ENCODE assay signal across 23 mouse cellular contexts in genomic region chr13:31021514-31021913, GRCm38 (mm10). TPM values are rescaled to one million over a fixed set of nuclear protein-coding genes. Genes with fewer than 3 reads are reported as not detected.
DNase-seq lines count a peak whose midpoint lies in the region; ATAC-seq and TF ChIP-seq lines count a peak whose summit lies in the region.
"Had no signal": no experiment of that assay in that cellular context is flagged by ENCODE, and none has a peak within 500 bp of the region (broad histone marks: within the 10 kb centered on the region; RNA-seq: fewer than 3 reads in every experiment).

No protein-coding gene starts in this region.

- no peaks in the 10 kb centered on the region for H3K27me3 ChIP-seq in lung, embryonic 15.5 days
- no peaks in the 10 kb centered on the region for H3K27me3 ChIP-seq in hindbrain, embryonic 10.5 days (ENCODE audit: insufficient read depth, poor library complexity, severe bottlenecking)
- H3K27me3 ChIP-seq: embryonic facial prominence, embryonic 12.5 days; heart, embryonic 13.5 days; hindbrain, embryonic 12.5 days had no signal

- no peak overlapping the region for H3K9ac ChIP-seq in lung, embryonic 15.5 days
- H3K9ac ChIP-seq: embryonic facial prominence, embryonic 12.5 days; heart, embryonic 13.5 days; hindbrain, embryonic 12.5 days had no signal

- H3K4me3 ChIP-seq in lung, embryonic 15.5 days = no peak overlapping the region
- H3K4me3 ChIP-seq in lung, adult 2 months (replicated peaks; ENCODE audit: extremely low read depth, low read depth, low read length) = no peak overlapping the region
- no peak overlapping the region for H3K4me3 ChIP-seq in hindbrain, embryonic 10.5 days
- H3K4me3 ChIP-seq: embryonic facial prominence, embryonic 12.5 days; gastrocnemius, adult 2 months; heart, embryonic 13.5 days; hindbrain, embryonic 12.5 days had no signal

- peak; percentile 28 for DNase-seq in kidney, postnatal 10 days
- DNase-seq in kidney, adult 18-20 months = no peak
- DNase-seq in lung, adult 2 months = no peak
- DNase-seq in lung, postnatal 36 days = peak; percentile 50
- no peak for DNase-seq in hindbrain, embryonic 10.5 days (ENCODE audit: low spot score)
- DNase-seq in heart, adult 18-20 months = no peak
- DNase-seq: adrenal gland, postnatal 10 days; cerebellum, adult 11 months; cerebellum, adult 8-10 months; cerebellum, postnatal 14 days; embryo, embryonic 11 days; gastrocnemius, adult 2 months; gastrocnemius, postnatal 25 days; heart, postnatal 36 days had no signal

- no peak overlapping the region for H3K4me2 ChIP-seq in lung, embryonic 15.5 days
- H3K4me2 ChIP-seq: embryonic facial prominence, embryonic 12.5 days; heart, embryonic 13.5 days; hindbrain, embryonic 12.5 days had no signal

- peaks cover 3% of the 10 kb centered on the region; the same call in 1 of the 2 replicates for H3K4me1 ChIP-seq in lung, embryonic 15.5 days
- no peaks in the 10 kb centered on the region for H3K4me1 ChIP-seq in lung, adult 2 months (ENCODE audit: control insufficient read depth, insufficient read depth, low read length)
- H3K4me1 ChIP-seq in hindbrain, embryonic 10.5 days (replicated peaks) = peaks cover 7% of the 10 kb centered on the region
- H3K4me1 ChIP-seq: heart, embryonic 13.5 days; hindbrain, embryonic 12.5 days had no signal

- ATAC-seq in lung, embryonic 15.5 days (ENCODE audit: borderline replicate concordance, extremely low read depth, low FRiP score, low TSS enrichment) = peak; percentile 92
- ATAC-seq: forebrain, embryonic 14.5 days had no signal

- TF ChIP-seq POLR2A in lung, adult 2 months (IDR thresholded peaks at IDR 0.05; ENCODE audit: borderline replicate concordance, extremely low read depth, low read depth, low read length) = no peak

- no peaks in the 10 kb centered on the region for H3K36me3 ChIP-seq in lung, embryonic 15.5 days
- H3K36me3 ChIP-seq in hindbrain, embryonic 10.5 days = no peaks in the 10 kb centered on the region
- H3K36me3 ChIP-seq: embryonic facial prominence, embryonic 12.5 days; heart, embryonic 13.5 days; hindbrain, embryonic 12.5 days had no signal

- 31% methylated on average over 4 of the region's 4 CpGs for WGBS in lung, embryonic 15.5 days
- WGBS in lung, adult 2 months = 51% methylated on average over 4 of the region's 4 CpGs
- 63% methylated on average over 4 of the region's 4 CpGs for WGBS in hindbrain, embryonic 10.5 days

- H3K27ac ChIP-seq in lung, embryonic 15.5 days = peak overlapping the region; percentile 70
- no peak overlapping the region for H3K27ac ChIP-seq in hindbrain, embryonic 10.5 days
- H3K27ac ChIP-seq: embryonic facial prominence, embryonic 12.5 days; gastrocnemius, adult 2 months; heart, embryonic 13.5 days; hindbrain, embryonic 12.5 days had no signal

- H3K9me3 ChIP-seq in lung, embryonic 15.5 days = no peaks in the 10 kb centered on the region
- no peaks in the 10 kb centered on the region for H3K9me3 ChIP-seq in hindbrain, embryonic 10.5 days
- H3K9me3 ChIP-seq: embryonic facial prominence, embryonic 12.5 days; heart, embryonic 13.5 days; hindbrain, embryonic 12.5 days had no signal

- no peak for TF ChIP-seq CTCF in lung, adult 2 months (IDR thresholded peaks at IDR 0.05; ENCODE audit: insufficient read depth, low read length)

RNA-seq across cellular contexts. Expression of gene Gm5447, which starts 47.5 kb away (rescaled TPM):
- polyA plus RNA-seq in lung, embryonic 15.5 days (2015; fragmentation: Nextera tagmentation; extraction: Ambion mirVana) = 0.20 and 0.26 TPM in 2 replicates
- polyA plus RNA-seq in lung, adult 2 months (2012; rRNA removed) = not detected in 2 replicates
- 0.24 TPM in 1 of 2 replicates, not detected in the other for polyA plus RNA-seq in hindbrain, embryonic 10.5 days (2016; fragmentation: Nextera tagmentation; extraction: Ambion mirVana)
- total RNA-seq in heart, adult 18-20 months (2021) = not detected
- total RNA-seq: common myeloid progenitor, adult 5-6 weeks; gastrocnemius, adult 2 months; gastrocnemius, postnatal 25 days; granulocyte monocyte progenitor cell, adult 5-6 weeks; heart, postnatal 36 days; MEL had no signal
- polyA plus RNA-seq: forebrain, embryonic 14.5 days; heart, embryonic 13.5 days; heart, postnatal 0 days had no signal

RNA-seq across cellular contexts. Expression of gene Exoc2, which starts 47.6 kb away (rescaled TPM):
- 36.8 and 39.3 TPM in 2 replicates for polyA plus RNA-seq in lung, embryonic 15.5 days (2015; fragmentation: Nextera tagmentation; extraction: Ambion mirVana)
- 9.8 and 12.4 TPM in 2 replicates for polyA plus RNA-seq in lung, adult 2 months (2012; rRNA removed)
- polyA plus RNA-seq in hindbrain, embryonic 10.5 days (2016; fragmentation: Nextera tagmentation; extraction: Ambion mirVana) = 35.3 and 37.4 TPM in 2 replicates
- total RNA-seq in heart, adult 18-20 months (2021) = 10 to 100 TPM; 15.3 to 17.5 TPM

Comparison
In these comparisons a context has a peak if more than half of its experiments do, and no peak if none do; other contexts are left out.
1. DNase-seq: peak in kidney, postnatal 10 days (single experiment) and lung, postnatal 36 days (single experiment); none in kidney, adult 18-20 months (single experiment), lung, adult 2 months (single experiment), hindbrain, embryonic 10.5 days (single experiment) and heart, adult 18-20 months (0 of 2).